Mouse (Mus musculus): Measurements from ENCODE around the gene Ror2. TPM values are rescaled to one million over a fixed set of nuclear protein-coding genes. Genes with fewer than 3 reads are reported as not detected.

The Ror2 gene
- polyA plus RNA-seq (2017; shearing (Covaris generic)), result not detected

DNA sequence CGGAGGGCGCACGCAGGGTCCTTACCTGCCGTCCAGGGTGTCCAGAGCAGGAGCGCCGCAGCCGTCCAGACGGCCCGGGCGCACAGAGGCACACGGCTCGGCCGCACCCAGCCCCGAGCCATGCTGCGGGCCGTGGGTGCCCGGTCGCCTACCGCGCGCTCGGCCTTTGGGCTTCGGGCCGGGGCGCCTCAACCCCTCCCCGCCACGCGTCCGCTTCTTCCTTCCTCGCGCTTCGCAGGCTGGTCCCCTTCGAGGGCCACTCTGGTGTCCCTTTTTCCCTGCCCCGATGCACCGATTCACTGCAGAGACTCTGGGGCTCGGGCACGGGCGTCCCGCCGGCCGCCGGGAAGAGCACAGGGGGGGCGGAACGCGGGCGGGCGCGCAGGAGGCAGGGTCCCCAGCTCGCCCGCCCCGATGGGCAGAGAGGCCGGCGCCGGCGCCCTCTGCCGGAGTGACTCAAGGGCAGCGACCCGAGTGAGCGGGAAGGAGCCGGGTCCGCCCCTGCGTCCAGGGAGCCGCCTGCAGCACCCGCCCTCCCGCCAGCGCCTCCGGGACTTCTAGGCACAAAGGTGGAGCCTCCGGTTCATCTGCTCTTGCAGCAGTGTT, at the start of gene Ror2:
TSS of gene Ror2 (minus strand) at position 369 of the 606 bp plus-strand sequence.

Other genes starting within 250 kb of the Ror2 start
- gene Sptlc1, start 91.3 kb upstream of the Ror2 start, polyA plus RNA-seq (2017; shearing (Covaris generic)), result 10 to 100 TPM; 35.2 to 44.4 TPM
- not detected for gene Msx2, start 186.9 kb upstream of the Ror2 start, polyA plus RNA-seq (2017; shearing (Covaris generic))

Measured in activated CD4-positive, CD25-positive, alpha-beta regulatory T cell (primary cell).